Mouse (Mus musculus) neural tube, embryonic 15.5 days (tissue): ENCODE results near the gene Gm6871. TPM values are rescaled to one million over a fixed set of nuclear protein-coding genes. Genes with fewer than 3 reads are reported as not detected.
A peak's percentile ranks its signal among the peaks of the same experiment; 100 is the strongest.
"Not testable (repeated sequence)": the region's sequence is repeated elsewhere in the genome, so short reads cannot be mapped to it uniquely, and the experiment has no call there.

Experiments used
- ATAC-seq: fragments of 200-750 bp; cut with Nextera tagmentation; 2 replicates; pipeline ENCODE4 v1.8.0; 2017; ENCODE audit warnings: mild to moderate bottlenecking, moderate TSS enrichment, moderate library complexity; ENCODE audit not compliant: low FRiP score
- H3K27ac ChIP-seq: fragments of 300-500 bp; sonication (generic); replicated peaks from 2 replicates; pipeline ENCODE4 v1.5.1; 2015; ENCODE audit warnings: mild to moderate bottlenecking, inconsistent platforms
- H3K27me3 ChIP-seq: fragments of 300-500 bp; sonication (generic); replicated peaks from 2 replicates; pipeline ENCODE4 v1.6.1; 2015; ENCODE audit warnings: inconsistent platforms
- H3K36me3 ChIP-seq: fragments of 300-500 bp; sonication (generic); 2 replicates; pipeline ENCODE4 v1.6.1; 2015; ENCODE audit warnings: inconsistent platforms
- H3K4me1 ChIP-seq: fragments of 300-500 bp; sonication (generic); 2 replicates; pipeline ENCODE4 v1.6.1; 2015; ENCODE audit warnings: inconsistent platforms
- H3K4me2 ChIP-seq: fragments of 300-500 bp; sonication (generic); 2 replicates; pipeline ENCODE4 v1.6.1; 2015; ENCODE audit warnings: inconsistent platforms, mild to moderate bottlenecking, moderate library complexity
- H3K4me3 ChIP-seq: fragments of 300-500 bp; sonication (generic); replicated peaks from 2 replicates; pipeline ENCODE4 v1.5.1; 2015; ENCODE audit warnings: mild to moderate bottlenecking, inconsistent platforms
- H3K9ac ChIP-seq: fragments of 300-500 bp; sonication (generic); replicated peaks from 2 replicates; pipeline ENCODE4 v1.6.1; 2015; ENCODE audit warnings: mild to moderate bottlenecking, inconsistent platforms
- H3K9me3 ChIP-seq: fragments of 300-500 bp; sonication (generic); replicated peaks from 2 replicates; pipeline ENCODE4 v1.6.1; 2016; ENCODE audit warnings: inconsistent platforms
- WGBS: fragments of 180-500 bp; shearing (Covaris S2); methylation state at CpG from one replicate; pipeline ENCODE4 v1.1.7; 2015; ENCODE audit warnings: mixed read lengths; 5-methylcytosine and 5-hydroxymethylcytosine counted together
- polyA plus RNA-seq: library from polyadenylated mRNA; unstranded; fragments of >200 nt; fragmentation: Nextera tagmentation; extraction: Ambion mirVana; gene quantifications from 2 replicates; pipeline ENCODE4 v1.2.1, GENCODE M21; 2015

The Gm6871 gene
- polyA plus RNA-seq, 1 experiment from 2014 or later, result 0.19 TPM

GRCm38 (mm10) chr7:41502402-41502801 is 71.1 kb downstream of the Gm6871 start:
- H3K9ac ChIP-seq, result no peak overlapping the region
- no peaks in the 10 kb centered on the region for H3K9me3 ChIP-seq
- H3K4me2 ChIP-seq, result no peak overlapping the region
- H3K4me1 ChIP-seq, result peaks cover 10% of the 10 kb centered on the region; the same call in 1 of the 2 replicates
- H3K4me3 ChIP-seq, result no peak overlapping the region
- ATAC-seq, result no peak
- no peaks in the 10 kb centered on the region for H3K27me3 ChIP-seq
- H3K36me3 ChIP-seq, result no peaks in the 10 kb centered on the region
- no peak overlapping the region for H3K27ac ChIP-seq
- WGBS, result 61% methylated on average over 1 of the region's 1 CpGs

GRCm38 (mm10) chr7:41500151-41500934 is 73.1 kb downstream of the Gm6871 start:
- Histone ChIP-seq H3K4me2 (peak overlapping the region; percentile 85), H3K27ac (no peak overlapping the region), H3K9ac (peak overlapping the region; percentile 62), H3K36me3 (no peaks in the 10 kb centered on the region; the same call in 1 of the 2 replicates), H3K9me3 (no peaks in the 10 kb centered on the region), H3K4me3 (peak overlapping the region; percentile 81), H3K27me3 (no peaks in the 10 kb centered on the region), H3K4me1 (peaks cover 10% of the 10 kb centered on the region; the same call in 1 of the 2 replicates)
- WGBS, result 20% methylated on average over 22 of the region's 22 CpGs
- ATAC-seq, result peak; percentile 43

GRCm38 (mm10) chr7:41499389-41500049 is 73.9 kb downstream of the Gm6871 start, which contains the start of the genes Gm20449 and AW146154:
Gene Gm20449, minus strand, starts transcription at chr7:41499417.
Gene AW146154, minus strand, starts transcription at chr7:41499890.
- peak within 1 kb of the TSS; percentile 80 for H3K27ac ChIP-seq
- H3K9me3 ChIP-seq, result no peaks in the 10 kb centered on the region
- H3K36me3 ChIP-seq, result peaks cover 6% of the 10 kb centered on the region
- H3K4me1 ChIP-seq, result peaks cover 10% of the 10 kb centered on the region; the same call in 1 of the 2 replicates
- H3K4me3 ChIP-seq, result peak within 1 kb of the TSS; percentile 81
- H3K27me3 ChIP-seq, result no peaks in the 10 kb centered on the region
- ATAC-seq, result peak; percentile 98
- H3K4me2 ChIP-seq, result peak within 1 kb of the TSS; percentile 85
- WGBS, result under 1% methylated on average over 18 of the region's 18 CpGs
- H3K9ac ChIP-seq, result peak within 1 kb of the TSS; percentile 62

GRCm38 (mm10) chr7:41499018-41499388 is 74.5 kb downstream of the Gm6871 start:
- H3K4me2 ChIP-seq, result peak overlapping the region; percentile 85
- peak overlapping the region; percentile 80 for H3K27ac ChIP-seq
- H3K27me3 ChIP-seq, H3K36me3 ChIP-seq, H3K9me3 ChIP-seq, ATAC-seq, H3K4me1 ChIP-seq: not testable (repeated sequence)
- 0% methylated on average over 6 of the region's 6 CpGs for WGBS
- H3K4me3 ChIP-seq, result peak overlapping the region; percentile 81
- H3K9ac ChIP-seq, result peak overlapping the region; percentile 62

GRCm38 (mm10) chr7:41498464-41498863 is 75.0 kb downstream of the Gm6871 start:
- Histone ChIP-seq H3K4me2 (peak overlapping the region; percentile 85), H3K4me3 (peak overlapping the region; percentile 81)
- not testable (repeated sequence) for H3K9me3 ChIP-seq, H3K9ac ChIP-seq, ATAC-seq, H3K27me3 ChIP-seq, H3K4me1 ChIP-seq, H3K27ac ChIP-seq, H3K36me3 ChIP-seq
- WGBS, result 76% methylated on average over 3 of the region's 4 CpGs

- Histone ChIP-seq H3K27me3 (no peaks in the 10 kb centered on the region), H3K9ac (no peak overlapping the region), H3K4me2 (no peak overlapping the region), H3K36me3 (peaks cover 6% of the 10 kb centered on the region), H3K4me3 (no peak overlapping the region), H3K27ac (no peak overlapping the region), H3K9me3 (0 out of 2 replicates have a peak, but pooled peaks cover 2% of the 10 kb centered on the region), H3K4me1 (peaks cover 10% of the 10 kb centered on the region; the same call in 1 of the 2 replicates)
- WGBS, result 96% methylated on average over 2 of the region's 2 CpGs
- no peak for ATAC-seq
Measured at GRCm38 (mm10) chr7:41497871-41498270, 75.6 kb downstream of the Gm6871 start.

Other genes starting within 250 kb of the Gm6871 start
- 9.3 and 10.4 TPM in 2 replicates for gene AI987944, start 180.3 kb downstream of the Gm6871 start, polyA plus RNA-seq
- gene Vmn2r57, start 125.0 kb downstream of the Gm6871 start, polyA plus RNA-seq, result 0.64 and 0.77 TPM in 2 replicates
- gene Gm20449, start 74.2 kb downstream of the Gm6871 start, polyA plus RNA-seq, result 0.09 and 0.20 TPM in 2 replicates
- 4.4 and 6.2 TPM in 2 replicates for gene AW146154, start 73.8 kb downstream of the Gm6871 start, polyA plus RNA-seq
- 12.3 and 12.8 TPM in 2 replicates for gene 2610021A01Rik, start 25.6 kb upstream of the Gm6871 start, polyA plus RNA-seq
- gene Zfp788, start 59.5 kb upstream of the Gm6871 start, polyA plus RNA-seq, result 21.9 and 24.0 TPM in 2 replicates